Mouse (Mus musculus): ENCODE measurements around the gene Mup19. TPM values are rescaled to one million over a fixed set of nuclear protein-coding genes. Genes with fewer than 3 reads are reported as not detected.
"Not testable (repeated sequence)": the region's sequence is repeated elsewhere in the genome, so short reads cannot be mapped to it uniquely, and the experiment has no call there.

The Mup19 gene
- 0.33 TPM in 1 of 2 replicates, not detected in the other for polyA plus RNA-seq (2016; fragmentation: Nextera tagmentation; extraction: Ambion mirVana)

GRCm38 (mm10) chr4:61782169-61782568 is at the start of gene Mup19:
TSS of gene Mup19 (minus strand) at chr4:61782269.
- H3K4me1 ChIP-seq (replicated peaks); H3K27me3 ChIP-seq; H3K36me3 ChIP-seq; H3K9me3 ChIP-seq; H3K9ac ChIP-seq (replicated peaks); H3K4me2 ChIP-seq; ATAC-seq (ENCODE audit: insufficient number of reproducible peaks, insufficient read depth, low FRiP score, low TSS enrichment, low read depth); H3K4me3 ChIP-seq (replicated peaks); H3K27ac ChIP-seq: not testable (repeated sequence)
- 65% methylated on average over 1 of the region's 5 CpGs for WGBS

GRCm38 (mm10) chr4:61829211-61829610 is 47.1 kb upstream of the Mup19 start:
- Histone ChIP-seq H3K9ac (replicated peaks) (no peak overlapping the region), H3K27ac (no peak overlapping the region), H3K27me3 (no peaks in the 10 kb centered on the region), H3K4me2 (no peak overlapping the region), H3K9me3 (peaks cover 10% of the 10 kb centered on the region), H3K4me3 (replicated peaks) (no peak overlapping the region), H3K4me1 (replicated peaks) (no peaks in the 10 kb centered on the region), H3K36me3 (no peaks in the 10 kb centered on the region)
- 77% methylated on average over 4 of the region's 4 CpGs for WGBS
- no peak for ATAC-seq (ENCODE audit: insufficient number of reproducible peaks, insufficient read depth, low FRiP score, low TSS enrichment, low read depth)

- Histone ChIP-seq H3K9ac (replicated peaks) (no peak overlapping the region), H3K27me3 (no peaks in the 10 kb centered on the region), H3K9me3 (peaks cover 26% of the 10 kb centered on the region), H3K4me3 (replicated peaks) (no peak overlapping the region), H3K4me1 (replicated peaks) (no peaks in the 10 kb centered on the region), H3K27ac (no peak overlapping the region), H3K36me3 (no peaks in the 10 kb centered on the region), H3K4me2 (no peak overlapping the region)
- no peak for ATAC-seq (ENCODE audit: insufficient number of reproducible peaks, insufficient read depth, low FRiP score, low TSS enrichment, low read depth)
- WGBS = 90% methylated on average over 15 of the region's 15 CpGs
Measured at GRCm38 (mm10) chr4:61823185-61823584, 41.1 kb upstream of the Mup19 start.

GRCm38 (mm10) chr4:61822541-61822940 is 40.5 kb upstream of the Mup19 start:
- ATAC-seq (ENCODE audit: insufficient number of reproducible peaks, insufficient read depth, low FRiP score, low TSS enrichment, low read depth); H3K4me2 ChIP-seq; H3K4me1 ChIP-seq (replicated peaks); H3K9ac ChIP-seq (replicated peaks); H3K27ac ChIP-seq; H3K36me3 ChIP-seq; H3K27me3 ChIP-seq; H3K4me3 ChIP-seq (replicated peaks): not testable (repeated sequence)
- peaks cover 26% of the 10 kb centered on the region for H3K9me3 ChIP-seq
- WGBS = 84% methylated on average over 9 of the region's 9 CpGs

GRCm38 (mm10) chr4:61815602-61816001 is 33.5 kb upstream of the Mup19 start:
- 84% methylated on average over 2 of the region's 2 CpGs for WGBS
- no peak for ATAC-seq (ENCODE audit: insufficient number of reproducible peaks, insufficient read depth, low FRiP score, low TSS enrichment, low read depth)
- H3K4me2 ChIP-seq = no peak overlapping the region

GRCm38 (mm10) chr4:61813435-61813834 is 31.4 kb upstream of the Mup19 start:
- H3K4me1 ChIP-seq (replicated peaks) = no peaks in the 10 kb centered on the region
- H3K9ac ChIP-seq (replicated peaks) = no peak overlapping the region
- no peak for ATAC-seq (ENCODE audit: insufficient number of reproducible peaks, insufficient read depth, low FRiP score, low TSS enrichment, low read depth)
- H3K27me3 ChIP-seq = peaks cover 6% of the 10 kb centered on the region; the same call in 1 of the 2 replicates
- H3K4me2 ChIP-seq = no peak overlapping the region
- peaks cover 7% of the 10 kb centered on the region; the same call in 1 of the 2 replicates for H3K9me3 ChIP-seq
- no peak overlapping the region for H3K4me3 ChIP-seq (replicated peaks)
- H3K27ac ChIP-seq = no peak overlapping the region
- no peaks in the 10 kb centered on the region for H3K36me3 ChIP-seq

More at GRCm38 (mm10) chr4:61815602-61816001, 33.5 kb upstream of the Mup19 start:
- peaks cover 4% of the 10 kb centered on the region; the same call in 1 of the 2 replicates for H3K9me3 ChIP-seq
- no peaks in the 10 kb centered on the region for H3K4me1 ChIP-seq (replicated peaks)
- H3K36me3 ChIP-seq = no peaks in the 10 kb centered on the region
- H3K9ac ChIP-seq (replicated peaks) = no peak overlapping the region
- no peak overlapping the region for H3K4me3 ChIP-seq (replicated peaks)
- H3K27me3 ChIP-seq = no peaks in the 10 kb centered on the region
- H3K27ac ChIP-seq = no peak overlapping the region

DNA sequence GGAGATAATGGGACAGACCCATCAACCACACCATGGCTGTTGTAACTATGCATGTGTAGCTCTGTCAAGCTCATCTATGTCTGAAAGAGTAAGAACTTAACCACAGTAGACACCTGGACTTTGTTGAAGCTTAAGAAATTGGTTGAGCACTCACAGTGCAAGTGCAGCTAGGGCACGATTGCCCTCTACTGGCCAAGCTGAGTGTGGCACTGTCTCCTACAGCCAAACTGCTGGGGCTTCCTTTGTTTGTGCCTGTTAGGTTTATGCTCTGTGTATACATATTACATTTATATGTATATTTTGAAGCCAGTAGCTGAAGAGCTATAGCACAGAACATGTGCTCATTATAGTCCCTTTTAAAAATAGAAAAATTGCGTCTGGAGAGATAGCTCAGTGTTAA is 29.1 kb upstream of the Mup19 start:
- H3K4me3 ChIP-seq (replicated peaks); H3K36me3 ChIP-seq; ATAC-seq (ENCODE audit: insufficient number of reproducible peaks, insufficient read depth, low FRiP score, low TSS enrichment, low read depth); H3K4me2 ChIP-seq; H3K4me1 ChIP-seq (replicated peaks); H3K27me3 ChIP-seq; H3K9ac ChIP-seq (replicated peaks); H3K27ac ChIP-seq: not testable (repeated sequence)
- WGBS = 20% methylated on average over 2 of the region's 2 CpGs
- H3K9me3 ChIP-seq = peaks cover 19% of the 10 kb centered on the region; the same call in 1 of the 2 replicates

DNA sequence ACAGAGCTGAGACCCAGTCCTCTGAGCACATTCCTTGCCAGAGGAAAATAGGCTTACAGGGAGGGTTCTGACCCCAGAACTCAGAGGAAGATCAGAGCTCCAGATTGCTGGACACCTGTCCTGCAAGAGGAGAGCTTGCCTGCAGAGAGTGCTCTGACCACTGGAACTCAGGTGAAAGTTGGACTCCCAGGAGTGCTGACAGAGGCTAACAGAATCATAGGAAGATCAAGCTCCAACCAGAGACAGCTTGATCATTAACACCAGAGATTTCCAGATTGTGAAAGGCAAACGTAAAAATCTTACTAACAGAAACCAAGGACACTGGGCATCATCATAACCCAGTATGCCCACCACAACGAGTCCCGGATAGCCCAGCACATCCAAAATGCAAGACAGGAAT is 26.9 kb upstream of the Mup19 start:
- WGBS = 81% methylated on average over 3 of the region's 3 CpGs
- not testable (repeated sequence) for H3K4me2 ChIP-seq

DNA sequence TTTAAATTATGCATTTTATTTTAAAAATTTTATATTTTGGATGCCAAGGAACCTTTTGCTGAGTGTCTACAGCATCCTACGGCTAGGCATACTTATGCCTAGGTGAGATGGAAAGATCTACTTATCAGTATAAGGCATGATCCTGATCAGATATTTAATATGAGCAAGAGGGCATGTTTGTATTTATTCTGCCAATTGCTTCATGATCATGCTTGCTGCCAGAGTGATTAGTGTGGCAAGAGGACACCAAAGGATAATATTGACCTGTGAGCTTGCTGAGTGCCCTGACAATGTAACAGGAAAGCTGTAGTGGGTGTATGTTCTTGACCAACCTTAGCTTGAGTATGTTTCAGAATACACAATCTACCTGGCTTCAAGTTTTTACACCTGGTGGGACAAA is 7.6 kb upstream of the Mup19 start:
- not testable (repeated sequence) for H3K4me3 ChIP-seq (replicated peaks); H3K27ac ChIP-seq; H3K9ac ChIP-seq (replicated peaks); H3K36me3 ChIP-seq; H3K4me2 ChIP-seq; H3K9me3 ChIP-seq; ATAC-seq (ENCODE audit: insufficient number of reproducible peaks, insufficient read depth, low FRiP score, low TSS enrichment, low read depth); H3K4me1 ChIP-seq (replicated peaks); H3K27me3 ChIP-seq
- 85% methylated on average over 1 of the region's 1 CpGs for WGBS

More for the DNA sequence above, 26.9 kb upstream of the Mup19 start:
- not testable (repeated sequence) for H3K27me3 ChIP-seq; H3K4me3 ChIP-seq (replicated peaks); H3K9ac ChIP-seq (replicated peaks); H3K36me3 ChIP-seq; H3K4me1 ChIP-seq (replicated peaks); H3K27ac ChIP-seq; ATAC-seq (ENCODE audit: insufficient number of reproducible peaks, insufficient read depth, low FRiP score, low TSS enrichment, low read depth)
- peaks cover 19% of the 10 kb centered on the region; the same call in 1 of the 2 replicates for H3K9me3 ChIP-seq

- H3K36me3 ChIP-seq; H3K27ac ChIP-seq; H3K27me3 ChIP-seq; H3K9ac ChIP-seq (replicated peaks); H3K4me3 ChIP-seq (replicated peaks); H3K9me3 ChIP-seq; H3K4me2 ChIP-seq; ATAC-seq (ENCODE audit: insufficient number of reproducible peaks, insufficient read depth, low FRiP score, low TSS enrichment, low read depth); H3K4me1 ChIP-seq (replicated peaks): not testable (repeated sequence)
- WGBS = 77% methylated on average over 1 of the region's 1 CpGs
Measured at GRCm38 (mm10) chr4:61784231-61784630, 2.2 kb upstream of the Mup19 start.
